In the genomic region with DNA sequence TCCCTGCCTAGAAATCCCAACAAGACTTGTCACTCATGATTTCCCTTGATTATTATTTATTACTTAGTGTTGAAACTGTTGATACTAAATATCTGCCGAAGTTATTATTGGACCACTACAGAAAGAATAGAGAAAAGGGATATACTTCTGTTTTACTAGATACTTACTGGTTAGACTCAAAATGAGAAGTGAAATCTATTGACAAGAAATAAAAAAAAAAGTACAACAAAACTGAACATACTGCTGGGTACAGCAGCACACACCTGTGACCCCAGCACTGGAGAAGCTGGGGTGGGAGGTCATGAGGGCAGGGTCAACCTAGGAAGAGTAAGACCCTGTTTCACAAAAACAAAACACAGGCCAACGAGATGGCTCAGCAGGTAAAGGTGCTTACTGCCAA, we compare ENCODE assay signal across 24 mouse cellular contexts. TPM values are rescaled to one million over a fixed set of nuclear protein-coding genes. Genes with fewer than 3 reads are reported as not detected.
DNase-seq lines count a peak whose midpoint lies in the region; ATAC-seq and TF ChIP-seq lines count a peak whose summit lies in the region.
"Had no signal": no experiment of that assay in that cellular context is flagged by ENCODE, and none has a peak within 500 bp of the region (broad histone marks: within the 10 kb centered on the region; RNA-seq: fewer than 3 reads in every experiment).

No protein-coding gene starts in this region.

- H3K9ac ChIP-seq in heart, adult 2 months (ENCODE audit: low read depth, low read length): no peak overlapping the region
- H3K9ac ChIP-seq in liver, adult 2 months (ENCODE audit: low read depth, low read length): no peak overlapping the region
- no peak overlapping the region for H3K9ac ChIP-seq in liver, embryonic 12.5 days
- H3K9ac ChIP-seq in CH12.LX (ENCODE audit: insufficient read depth, low read depth): no peak overlapping the region
- no peak overlapping the region for H3K9ac ChIP-seq in hindbrain, embryonic 16.5 days (ENCODE audit: low read depth, low read length)

- dilution Hi-C loops in CH12.LX (cut with MboI; ENCODE audit: extremely low pct_ligation_motif_present, extremely low pct_unique_long_range_greater_than_20kb, low sequenced_read_pairs): no loop called here

- ATAC-seq in liver, embryonic 12.5 days: no peak
- ATAC-seq in hindbrain, embryonic 16.5 days: no peak
- ATAC-seq: activated CD4-positive, CD25-positive, alpha-beta regulatory T cell, adult 4 months; CD4-positive, CD25-positive, alpha-beta regulatory T cell, adult 4 months; Patski had no signal

- in situ Hi-C loops in CH12.LX (cut with MboI; ENCODE audit: low pct_ligation_motif_present, low pct_unique_long_range_greater_than_20kb, low sequenced_read_pairs): no loop called here

- no peak for TF ChIP-seq CTCF in heart, adult 2 months (IDR thresholded peaks at IDR 0.05)
- no peak for TF ChIP-seq CTCF in liver, adult 2 months (IDR thresholded peaks at IDR 0.05; ENCODE audit: low read depth, low read length)
- no peak for TF ChIP-seq CTCF in CH12.LX (conservative IDR thresholded peaks at IDR 0.05 in 1 of 2, IDR thresholded peaks at IDR 0.05 in 1 of 2; ENCODE audit: low read depth in 2 of 2, low read length in 2 of 2)

- no peaks in the 10 kb centered on the region for H3K27me3 ChIP-seq in heart, adult 2 months (ENCODE audit: control insufficient read depth, insufficient read depth, low read length)
- no peaks in the 10 kb centered on the region for H3K27me3 ChIP-seq in liver, adult 2 months (ENCODE audit: control insufficient read depth, insufficient read depth, low read length)
- no peaks in the 10 kb centered on the region for H3K27me3 ChIP-seq in liver, embryonic 12.5 days (replicated peaks)
- no peaks in the 10 kb centered on the region for H3K27me3 ChIP-seq in CH12.LX (replicated peaks)
- H3K27me3 ChIP-seq in hindbrain, embryonic 16.5 days (replicated peaks; ENCODE audit: control insufficient read depth, insufficient read depth, low read length): no peaks in the 10 kb centered on the region
- H3K27me3 ChIP-seq: Patski had no signal

- H3K4me2 ChIP-seq in liver, embryonic 12.5 days: no peak overlapping the region
- H3K4me2 ChIP-seq in CH12.LX (ENCODE audit: insufficient read depth, low read depth, poor library complexity, severe bottlenecking): no peak overlapping the region
- no peak overlapping the region for H3K4me2 ChIP-seq in hindbrain, embryonic 16.5 days (ENCODE audit: low read length)

- H3K79me2 ChIP-seq in heart, adult 2 months (replicated peaks; ENCODE audit: control insufficient read depth, insufficient read depth, low read length): no peaks in the 10 kb centered on the region
- H3K79me2 ChIP-seq in liver, adult 2 months (ENCODE audit: control insufficient read depth, insufficient read depth, low read length): peaks cover 15% of the 10 kb centered on the region; the same call in 1 of the 2 replicates
- H3K79me2 ChIP-seq in CH12.LX (replicated peaks; ENCODE audit: control insufficient read depth, extremely low read depth, insufficient read depth, poor library complexity, severe bottlenecking): no peaks in the 10 kb centered on the region

- no peak overlapping the region for H3K4me3 ChIP-seq in heart, adult 2 months
- no peak overlapping the region for H3K4me3 ChIP-seq in liver, adult 2 months (ENCODE audit: insufficient read depth, low read depth, low read length)
- H3K4me3 ChIP-seq in liver, embryonic 12.5 days: no peak overlapping the region
- peak overlapping the region in 2 of 3 experiments; percentile 38 to 45 for H3K4me3 ChIP-seq in CH12.LX (replicated peaks in 1 of 3; ENCODE audit: low read depth in 2 of 3, low read length in 2 of 3, poor library complexity in 1 of 3)
- no peak overlapping the region for H3K4me3 ChIP-seq in hindbrain, embryonic 16.5 days (ENCODE audit: low read length)

- H3K36me3 ChIP-seq in heart, adult 2 months (ENCODE audit: control insufficient read depth, insufficient read depth, low read length): no peaks in the 10 kb centered on the region; the same call in 1 of the 2 replicates
- peaks cover 65% of the 10 kb centered on the region for H3K36me3 ChIP-seq in liver, adult 2 months (ENCODE audit: control insufficient read depth, insufficient read depth, low read length)
- H3K36me3 ChIP-seq in liver, embryonic 12.5 days: peaks cover 64% of the 10 kb centered on the region
- H3K36me3 ChIP-seq in CH12.LX (replicated peaks in 1 of 2; ENCODE audit: control insufficient read depth in 1 of 2, insufficient read depth in 1 of 2, low read length in 1 of 2): peaks cover 13 to 48% of the 10 kb centered on the region in 2 experiments
- H3K36me3 ChIP-seq in hindbrain, embryonic 16.5 days (ENCODE audit: control insufficient read depth, insufficient read depth, low read length): peaks cover 23% of the 10 kb centered on the region

- DNase-seq in heart, adult 11 months: peak; percentile 35
- no peak for DNase-seq in heart, adult 2 months
- peak; percentile 41 for DNase-seq in liver, adult 2 months (ENCODE audit: extremely low read depth, low read depth, low spot score)
- DNase-seq in A20 (ENCODE audit: low read depth, low spot score) (peak; percentile 57), CH12.LX (ENCODE audit: extremely low read depth) (no peak)
- DNase-seq in thymus, postnatal 36 days: no peak
- DNase-seq: adrenal gland, adult 2 months; adrenal gland, adult 8-10 months; adrenal gland, postnatal 10 days; adrenal gland, postnatal 14 days; adrenal gland, postnatal 25 days; adrenal gland, postnatal 36 days; B cell, adult 2 months; cerebellum, adult 11 months; cerebellum, adult 11-12 months; cerebellum, adult 18-20 months; cerebellum, adult 2 months had no signal

- no peaks in the 10 kb centered on the region for H3K9me3 ChIP-seq in liver, embryonic 12.5 days (replicated peaks)
- H3K9me3 ChIP-seq in CH12.LX (replicated peaks; ENCODE audit: low read length): no peaks in the 10 kb centered on the region
- H3K9me3 ChIP-seq in hindbrain, embryonic 16.5 days (ENCODE audit: control insufficient read depth, low read length): no peaks in the 10 kb centered on the region
- H3K9me3 ChIP-seq: G1E had no signal

- no peak for TF ChIP-seq EP300 in heart, adult 2 months (IDR thresholded peaks at IDR 0.05; ENCODE audit: insufficient read depth, low read depth, low read length)
- no peak for TF ChIP-seq EP300 in CH12.LX (IDR thresholded peaks at IDR 0.05; ENCODE audit: low read length)

- no peak for TF ChIP-seq POLR2A in heart, adult 2 months (IDR thresholded peaks at IDR 0.05; ENCODE audit: insufficient read depth, low read depth, low read length)
- TF ChIP-seq POLR2A in liver, adult 2 months (IDR thresholded peaks at IDR 0.05; ENCODE audit: extremely low read depth, insufficient read depth, low read length): no peak
- TF ChIP-seq POLR2A in CH12.LX (IDR thresholded peaks at IDR 0.05; ENCODE audit: low read depth, low read length): no peak

- intact Hi-C loops in heart, adult 2 months (cut with DNase I): no loop called here

- no peak for TF ChIP-seq RAD21 in CH12.LX (IDR thresholded peaks at IDR 0.05; ENCODE audit: low read depth, low read length)

- H3K4me1 ChIP-seq in heart, adult 2 months (ENCODE audit: control insufficient read depth, insufficient read depth, low read length): no peaks in the 10 kb centered on the region
- peaks cover 52% of the 10 kb centered on the region for H3K4me1 ChIP-seq in liver, adult 2 months (ENCODE audit: control insufficient read depth, insufficient read depth, low read length)
- H3K4me1 ChIP-seq in liver, embryonic 12.5 days: peaks cover 25% of the 10 kb centered on the region
- peaks cover 3 to 49% of the 10 kb centered on the region in 2 experiments for H3K4me1 ChIP-seq in CH12.LX (ENCODE audit: control insufficient read depth in 1 of 2, insufficient read depth in 2 of 2)
- H3K4me1 ChIP-seq in hindbrain, embryonic 16.5 days (ENCODE audit: control insufficient read depth, insufficient read depth, low read depth, low read length): no peaks in the 10 kb centered on the region

- 87% methylated on average over 2 of the region's 2 CpGs for WGBS in heart, adult 2 months
- WGBS in liver, adult 2 months: 52% methylated on average over 2 of the region's 2 CpGs
- 72% methylated on average over 2 of the region's 2 CpGs for WGBS in liver, embryonic 12.5 days (ENCODE audit: insufficient replicate concordance)
- 89% methylated on average over 2 of the region's 2 CpGs for WGBS in hindbrain, embryonic 16.5 days

- H3K27ac ChIP-seq in heart, adult 2 months: no peak overlapping the region
- 0 out of 2 replicates have a peak overlapping the region, but pooled peaks have one; percentile 1 for H3K27ac ChIP-seq in liver, adult 2 months (replicated peaks; ENCODE audit: insufficient read depth, low read depth, low read length)
- no peak overlapping the region for H3K27ac ChIP-seq in liver, embryonic 12.5 days
- peak overlapping the region; percentile 60 for H3K27ac ChIP-seq in CH12.LX (ENCODE audit: insufficient read depth, low read depth)
- no peak overlapping the region for H3K27ac ChIP-seq in hindbrain, embryonic 16.5 days (ENCODE audit: low read depth, low read length)

TF ChIP-seq in CH12.LX, 34 proteins besides CTCF, POLR2A, EP300 and RAD21:
- no peak for TF ChIP-seq KAT2A (IDR thresholded peaks at IDR 0.05; ENCODE audit: insufficient replicate concordance, low read length)
- peak; percentile 67 for TF ChIP-seq ZNF384 (IDR thresholded peaks at IDR 0.05; ENCODE audit: low read depth, low read length)

RNA-seq across cellular contexts. Expression of a gene that starts 9.5 kb away (rescaled TPM):
- 1 to 10 TPM; 1.2 to 1.6 TPM for total RNA-seq in heart, adult 2 months (2021)
- polyA plus RNA-seq in heart, adult 2 months (2012; rRNA removed): 0.12 and 1.0 TPM in 2 replicates
- 636 and 666 TPM in 2 replicates for total RNA-seq in liver, adult 2 months (2014; rRNA removed)
- 368 and 398 TPM in 2 replicates for polyA plus RNA-seq in liver, adult 2 months (2012; rRNA removed)
- polyA plus RNA-seq in liver, embryonic 12.5 days (2016; fragmentation: Nextera tagmentation; extraction: Ambion mirVana): 107 and 111 TPM in 2 replicates
- total RNA-seq in CH12.LX (2012; rRNA removed) (5.8 and 6.8 TPM in 2 replicates), CH12.LX (2014; rRNA removed) (14.4 and 15.6 TPM in 2 replicates)
- 13.1 and 13.9 TPM in 2 replicates for polyA plus RNA-seq in CH12.LX (2012; ENCODE audit: insufficient read length, low read depth)
- polyA plus RNA-seq in hindbrain, embryonic 16.5 days (2015; fragmentation: Nextera tagmentation; extraction: Ambion mirVana): 4.4 and 6.0 TPM in 2 replicates
- total RNA-seq: MEL had no signal
- polyA plus RNA-seq: G1E had no signal

Comparison
In these comparisons a context has a peak if more than half of its experiments do, and no peak if none do; other contexts are left out.
1. DNase-seq: peak in heart, adult 11 months (single experiment), liver, adult 2 months (single experiment) and A20 (single experiment); none in heart, adult 2 months (0 of 2), CH12.LX (single experiment) and thymus, postnatal 36 days (0 of 2).
2. H3K27ac ChIP-seq: peak in liver, adult 2 months (single experiment) and CH12.LX (single experiment); none in heart, adult 2 months (single experiment), liver, embryonic 12.5 days (single experiment) and hindbrain, embryonic 16.5 days (single experiment).
3. H3K4me3 ChIP-seq: peak in CH12.LX (2 of 3); none in heart, adult 2 months (single experiment), liver, adult 2 months (single experiment), liver, embryonic 12.5 days (single experiment) and hindbrain, embryonic 16.5 days (single experiment).